Mouse (Mus musculus) megakaryocyte, embryonic 14.5 days (primary cell): ENCODE measurements around the gene Bdh2. TPM values are rescaled to one million over a fixed set of nuclear protein-coding genes. Genes with fewer than 3 reads are reported as not detected.

Source experiments
- H3K27me3 ChIP-seq: replicated peaks from 2 replicates; pipeline ENCODE3; 2012; ENCODE audit warnings: inconsistent platforms
- H3K36me3 ChIP-seq: replicated peaks from 2 replicates; pipeline ENCODE3; 2012; ENCODE audit warnings: low read length, inconsistent platforms, mixed read lengths
- H3K4me1 ChIP-seq: 2 replicates; pipeline ENCODE4 v1.6.1; 2012; ENCODE audit warnings: inconsistent platforms
- H3K4me3 ChIP-seq: replicated peaks from 2 replicates; pipeline ENCODE3; 2012; ENCODE audit warnings: moderate library complexity, mild to moderate bottlenecking, inconsistent platforms
- H3K9me3 ChIP-seq: 2 replicates; pipeline ENCODE4 v1.6.1; 2012; ENCODE audit warnings: inconsistent platforms
- FLI1 ChIP-seq: IDR thresholded peaks from 2 replicates; pipeline ENCODE4 v1.6.1; 2012; ENCODE audit warnings: low read length, inconsistent platforms, mixed read lengths
- GATA1 ChIP-seq: IDR thresholded peaks from 3 replicates; pipeline ENCODE4 v1.6.1; 2012; ENCODE audit warnings: mixed read lengths, low read length, inconsistent platforms, borderline replicate concordance
- polyA plus RNA-seq: library from polyadenylated mRNA; stranded (reverse); fragments of >175 nt; gene quantifications from 2 replicates; pipeline ENCODE4 v1.2.3, GENCODE M21; 2012; ENCODE audit warnings: low replicate concordance; ENCODE audit not compliant: insufficient read depth

Bdh2 gene
- polyA plus RNA-seq, 1 experiment = not detected

DNA sequence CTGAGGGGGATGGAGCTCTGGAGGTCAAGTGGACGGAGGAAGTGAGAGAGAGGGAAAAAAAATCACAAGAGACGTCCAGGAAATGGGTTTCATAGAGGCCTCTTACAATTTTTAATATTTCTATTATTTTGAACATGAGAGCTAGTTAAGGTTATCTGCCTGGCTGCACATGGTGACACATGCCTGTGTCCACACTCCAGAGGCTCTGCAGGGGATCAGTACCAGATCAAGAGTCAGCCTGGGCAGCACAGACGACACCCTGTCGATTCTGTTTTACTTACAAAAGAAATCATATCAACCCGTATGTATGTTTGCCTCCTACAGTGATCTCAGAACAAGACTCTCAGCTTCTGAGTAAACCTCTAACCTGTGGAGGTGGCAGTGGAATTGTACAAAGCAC lies 12.4 kb upstream of the Bdh2 start:
- no peaks in the 10 kb centered on the region for H3K4me1 ChIP-seq
- H3K36me3 ChIP-seq = peaks cover 98% of the 10 kb centered on the region
- H3K9me3 ChIP-seq = no peaks in the 10 kb centered on the region
- H3K27me3 ChIP-seq = no peaks in the 10 kb centered on the region
- H3K4me3 ChIP-seq = no peak overlapping the region
- TF ChIP-seq FLI1 = no peak
- no peak for TF ChIP-seq GATA1

GRCm38 (mm10) chr3:135269391-135269990 lies 11.5 kb upstream of the Bdh2 start:
- H3K4me3 ChIP-seq = no peak overlapping the region
- H3K4me1 ChIP-seq = no peaks in the 10 kb centered on the region
- TF ChIP-seq FLI1 (no peak), GATA1 (no peak)
- H3K27me3 ChIP-seq = no peaks in the 10 kb centered on the region
- no peaks in the 10 kb centered on the region for H3K9me3 ChIP-seq
- peaks cover 92% of the 10 kb centered on the region for H3K36me3 ChIP-seq

DNA sequence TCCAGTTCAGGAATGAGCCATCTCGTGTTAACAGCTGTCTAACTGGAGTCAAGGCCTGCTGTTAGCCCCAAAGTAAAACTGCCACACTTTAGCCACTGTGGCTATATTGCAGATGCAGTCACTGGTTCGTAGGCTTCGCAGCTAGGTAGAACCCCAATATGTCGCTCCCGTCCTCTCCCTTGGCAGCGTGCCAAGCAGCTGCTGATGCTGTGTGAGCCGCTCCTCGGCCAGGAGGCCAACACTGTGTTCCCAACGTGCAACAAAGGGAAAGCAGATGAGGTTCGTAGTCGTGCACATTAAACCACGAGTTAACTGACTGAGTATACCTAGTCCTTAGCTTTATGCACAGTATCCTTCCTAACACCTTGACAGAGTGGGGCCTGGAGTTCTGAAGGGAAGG lies 8.4 kb upstream of the Bdh2 start:
- TF ChIP-seq FLI1 = no peak
- no peak for TF ChIP-seq GATA1
- H3K4me1 ChIP-seq = peaks cover 3% of the 10 kb centered on the region; the same call in 1 of the 2 replicates
- no peak overlapping the region for H3K4me3 ChIP-seq

DNA sequence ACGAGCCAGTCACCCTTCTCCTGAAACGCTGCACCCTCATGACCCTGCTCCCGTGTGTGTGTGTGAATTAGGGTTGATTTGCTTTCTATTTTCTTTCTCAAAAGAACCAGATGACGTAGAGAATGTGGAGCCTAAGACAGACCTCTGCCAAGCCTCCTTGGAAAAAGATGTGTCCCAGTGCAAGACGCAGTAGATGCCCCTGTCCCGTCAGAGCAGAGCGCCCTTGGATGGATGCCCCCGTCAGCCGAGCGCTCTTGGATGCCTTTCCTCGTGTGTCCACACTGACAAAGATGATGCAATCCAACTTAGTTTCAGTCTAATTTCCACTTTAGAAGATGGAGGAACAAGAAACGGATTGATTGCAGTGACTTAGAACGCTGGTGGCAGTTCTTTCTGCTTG lies 8.0 kb upstream of the Bdh2 start:
- Histone ChIP-seq H3K36me3 (peaks cover 58% of the 10 kb centered on the region), H3K9me3 (peaks cover 2% of the 10 kb centered on the region; the same call in 1 of the 2 replicates)

More for the DNA sequence above, 8.4 kb upstream of the Bdh2 start:
- no peaks in the 10 kb centered on the region for H3K27me3 ChIP-seq
- H3K9me3 ChIP-seq = no peaks in the 10 kb centered on the region
- H3K36me3 ChIP-seq = peaks cover 62% of the 10 kb centered on the region

DNA sequence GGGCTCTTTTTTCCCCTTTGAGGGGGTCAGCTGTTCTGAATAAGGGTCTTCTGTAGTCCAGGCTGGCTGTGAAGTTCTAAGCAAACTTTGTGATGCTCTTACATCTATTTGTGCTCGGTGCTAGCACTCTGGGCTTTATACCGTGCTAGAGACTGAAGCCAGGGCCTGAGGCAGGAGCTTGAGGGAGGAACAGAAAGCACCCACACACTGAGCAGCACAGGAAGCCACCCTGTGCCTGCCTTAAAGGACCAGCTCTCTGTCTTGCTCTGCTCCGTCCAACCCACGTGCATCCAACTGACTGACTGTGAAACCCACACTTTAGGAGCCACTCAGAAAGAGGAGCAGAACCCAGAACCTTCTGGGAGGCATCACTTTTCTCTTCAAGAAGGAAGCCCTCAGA lies 861 bp upstream of the Bdh2 start:
- TF ChIP-seq GATA1 = no peak
- no peak for TF ChIP-seq FLI1
- H3K9me3 ChIP-seq = peaks cover 14% of the 10 kb centered on the region
- no peaks in the 10 kb centered on the region for H3K36me3 ChIP-seq
- peaks cover 13% of the 10 kb centered on the region for H3K27me3 ChIP-seq
- H3K4me1 ChIP-seq = peaks cover 7% of the 10 kb centered on the region; the same call in 1 of the 2 replicates
- H3K4me3 ChIP-seq = no peak overlapping the region

More for the DNA sequence above, 8.0 kb upstream of the Bdh2 start:
- TF ChIP-seq FLI1 = no peak
- TF ChIP-seq GATA1 = no peak
- no peaks in the 10 kb centered on the region for H3K27me3 ChIP-seq
- no peak overlapping the region for H3K4me3 ChIP-seq
- H3K4me1 ChIP-seq = peaks cover 3% of the 10 kb centered on the region; the same call in 1 of the 2 replicates

GRCm38 (mm10) chr3:135281701-135282100 lies 680 bp downstream of the Bdh2 start:
- H3K36me3 ChIP-seq = no peaks in the 10 kb centered on the region
- peaks cover 15% of the 10 kb centered on the region for H3K27me3 ChIP-seq
- TF ChIP-seq FLI1 = no peak
- no peak for TF ChIP-seq GATA1
- no peak overlapping the region for H3K4me3 ChIP-seq
- H3K9me3 ChIP-seq = peaks cover 14% of the 10 kb centered on the region
- peaks cover 6% of the 10 kb centered on the region; the same call in 1 of the 2 replicates for H3K4me1 ChIP-seq

GRCm38 (mm10) chr3:135285256-135285655 lies 4.2 kb downstream of the Bdh2 start:
- peaks cover 4% of the 10 kb centered on the region; the same call in 1 of the 2 replicates for H3K4me1 ChIP-seq
- H3K27me3 ChIP-seq = peaks cover 18% of the 10 kb centered on the region
- no peak overlapping the region for H3K4me3 ChIP-seq
- no peaks in the 10 kb centered on the region for H3K36me3 ChIP-seq
- no peaks in the 10 kb centered on the region for H3K9me3 ChIP-seq
- TF ChIP-seq GATA1 (no peak), FLI1 (no peak)

DNA sequence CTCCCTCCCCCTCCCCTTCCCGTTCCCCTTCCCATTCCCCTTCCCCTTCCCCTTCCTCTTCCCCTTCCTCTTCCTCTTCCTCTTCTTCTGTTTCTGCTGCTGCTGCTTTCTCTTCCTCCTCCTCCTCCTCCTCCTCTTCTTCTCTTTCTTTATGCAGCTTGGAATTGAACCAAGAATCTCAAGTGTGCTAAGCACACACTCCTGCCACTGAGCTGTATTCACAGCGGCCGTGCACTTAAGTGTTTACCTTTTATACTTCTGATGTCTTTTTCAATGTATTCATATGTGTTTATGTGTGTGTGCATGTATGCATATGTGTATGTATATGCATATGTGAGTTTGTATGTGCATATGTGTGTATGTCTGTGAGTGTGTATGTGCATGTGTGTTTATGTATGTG lies 4.8 kb downstream of the Bdh2 start:
- H3K4me3 ChIP-seq = no peak overlapping the region
- H3K9me3 ChIP-seq = no peaks in the 10 kb centered on the region
- peaks cover 4% of the 10 kb centered on the region; the same call in 1 of the 2 replicates for H3K4me1 ChIP-seq
- TF ChIP-seq GATA1 = no peak
- TF ChIP-seq FLI1 = no peak
- H3K27me3 ChIP-seq = peaks cover 18% of the 10 kb centered on the region
- H3K36me3 ChIP-seq = no peaks in the 10 kb centered on the region

- H3K4me1 ChIP-seq = no peaks in the 10 kb centered on the region; the same call in 1 of the 2 replicates
- no peak for TF ChIP-seq GATA1
- no peak for TF ChIP-seq FLI1
- peaks cover 10% of the 10 kb centered on the region for H3K27me3 ChIP-seq
- no peaks in the 10 kb centered on the region for H3K36me3 ChIP-seq
- no peaks in the 10 kb centered on the region for H3K9me3 ChIP-seq
- H3K4me3 ChIP-seq = no peak overlapping the region
These were observed 7.2 kb downstream of the Bdh2 start for GRCm38 (mm10) chr3:135288138-135288750.

DNA sequence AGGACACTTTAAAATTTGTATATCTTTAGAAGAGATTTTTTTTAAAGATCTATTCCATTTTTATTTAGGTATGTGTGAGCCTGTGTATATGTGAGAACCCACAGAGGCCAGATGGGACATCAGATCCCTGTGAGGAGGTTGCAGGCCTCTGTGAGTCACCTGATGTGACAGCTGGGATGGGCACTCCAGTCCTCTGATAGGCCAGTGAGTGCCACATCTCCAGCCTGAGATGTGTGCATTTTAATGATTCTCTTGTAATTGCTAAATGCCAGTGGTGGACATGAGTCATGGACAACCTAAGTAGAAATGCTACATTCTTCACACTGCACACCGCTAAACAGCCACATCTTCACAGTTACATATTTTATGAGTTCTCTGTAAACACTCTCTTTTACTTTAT lies 8.1 kb downstream of the Bdh2 start:
- Histone ChIP-seq H3K9me3 (no peaks in the 10 kb centered on the region), H3K27me3 (peaks cover 9% of the 10 kb centered on the region), H3K4me3 (no peak overlapping the region), H3K36me3 (no peaks in the 10 kb centered on the region), H3K4me1 (no peaks in the 10 kb centered on the region; the same call in 1 of the 2 replicates)
- TF ChIP-seq GATA1 (no peak), FLI1 (no peak)
